Mouse (Mus musculus): ENCODE measurements at regions not wholly inside any gene's neighbourhood (a gene's known extent, or its start where the extent isn't known, plus 50 kb on each side); places are given as distances from the start of the nearest gene placed in this dataset.
A peak's percentile ranks its signal among the peaks of the same experiment; 100 is the strongest.

DNA sequence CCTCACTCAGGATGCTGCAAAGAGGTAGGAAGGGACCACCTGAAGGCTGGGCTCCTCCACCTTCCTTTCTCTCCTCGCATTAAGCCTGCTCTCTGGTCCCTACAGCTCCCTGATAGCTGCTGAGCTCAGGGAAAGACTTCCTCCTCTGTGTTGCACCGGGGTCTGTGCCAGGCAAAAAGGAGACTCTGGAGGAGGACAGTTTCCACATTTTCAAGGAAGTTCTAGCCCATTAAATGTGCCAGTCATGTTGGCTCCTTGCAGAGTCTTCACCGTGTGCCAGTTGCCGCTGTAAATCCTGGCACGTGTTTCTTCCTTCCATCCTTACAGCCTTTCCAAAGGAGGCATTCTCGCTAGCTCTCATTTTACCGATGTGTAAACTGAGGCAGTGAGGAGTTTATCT, 160.6 kb upstream of the Vstm2b start:
- DNase-seq (ENCODE audit: low spot score in 2 of 2): no peak

DNA sequence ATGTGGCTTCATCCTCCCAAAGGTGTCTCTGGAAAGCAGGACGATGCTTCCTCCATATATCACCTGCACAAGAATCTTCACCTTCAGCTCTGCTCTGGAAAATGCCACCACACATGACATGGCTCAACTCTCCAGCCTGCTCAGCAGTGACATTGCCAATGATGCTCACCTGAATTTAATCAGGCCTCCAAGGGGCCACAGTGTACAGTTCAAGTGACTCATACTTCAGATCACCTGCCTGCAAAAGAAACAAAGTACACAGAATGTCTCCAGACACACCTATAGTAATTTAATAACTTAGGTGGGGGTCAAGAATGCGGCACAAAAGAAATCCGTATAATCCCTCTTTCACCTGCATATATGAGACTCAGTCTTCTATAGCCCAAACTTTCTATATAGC, 160.0 kb upstream of the Vstm2b start:
- no peak for DNase-seq (ENCODE audit: low spot score in 2 of 2)

DNA sequence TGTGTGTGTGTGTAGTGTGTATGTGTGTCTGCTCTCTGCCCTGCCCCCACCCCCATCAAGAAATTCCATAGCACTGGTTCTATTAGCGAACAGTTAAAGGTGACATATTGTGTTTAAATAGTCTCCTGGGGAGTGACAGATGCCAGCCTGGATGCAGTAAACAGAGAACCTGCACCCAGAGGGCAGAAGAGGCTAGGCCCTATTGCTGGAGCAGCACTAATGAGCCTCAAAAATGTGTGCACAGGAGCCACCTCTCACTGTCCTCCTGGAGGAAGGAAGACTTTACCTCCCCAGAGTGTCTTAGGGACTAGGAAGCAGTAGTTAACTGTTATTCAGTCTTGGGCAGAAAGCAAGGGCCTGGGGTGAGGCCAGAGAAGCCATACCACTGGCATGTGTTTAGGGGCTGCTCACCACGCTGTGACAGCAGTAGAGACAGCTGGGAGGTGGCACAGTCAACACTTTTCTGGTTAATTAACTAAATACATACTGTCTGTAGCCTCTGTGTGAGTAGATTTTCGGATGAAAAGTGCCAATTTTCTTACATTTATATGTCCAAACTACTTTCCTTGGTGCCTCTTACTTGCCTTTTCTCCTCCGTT, 155.5 kb upstream of the Vstm2b start:
- DNase-seq (ENCODE audit: low spot score in 2 of 2): no peak

DNA sequence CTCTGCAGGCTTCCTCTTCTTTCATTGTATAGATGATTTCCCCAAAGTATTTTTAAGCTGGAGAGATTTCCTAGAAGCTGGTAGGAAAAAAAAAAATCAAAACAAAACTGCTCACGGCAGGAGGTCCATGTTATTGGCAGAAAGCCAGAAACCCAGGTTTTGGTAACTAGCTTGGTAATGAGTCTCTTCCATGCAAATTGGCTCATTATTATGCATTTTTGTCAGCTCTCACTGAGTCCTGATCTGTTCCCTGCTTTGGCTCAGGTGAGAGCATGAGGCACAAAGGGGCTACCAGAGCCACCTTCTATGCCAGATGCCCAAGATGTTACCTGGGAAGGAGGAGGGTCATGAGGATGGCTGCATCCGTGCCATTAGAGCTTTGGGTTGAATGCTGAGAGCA, 146.3 kb upstream of the Vstm2b start:
- DNase-seq (ENCODE audit: low spot score in 2 of 2): no peak

DNA sequence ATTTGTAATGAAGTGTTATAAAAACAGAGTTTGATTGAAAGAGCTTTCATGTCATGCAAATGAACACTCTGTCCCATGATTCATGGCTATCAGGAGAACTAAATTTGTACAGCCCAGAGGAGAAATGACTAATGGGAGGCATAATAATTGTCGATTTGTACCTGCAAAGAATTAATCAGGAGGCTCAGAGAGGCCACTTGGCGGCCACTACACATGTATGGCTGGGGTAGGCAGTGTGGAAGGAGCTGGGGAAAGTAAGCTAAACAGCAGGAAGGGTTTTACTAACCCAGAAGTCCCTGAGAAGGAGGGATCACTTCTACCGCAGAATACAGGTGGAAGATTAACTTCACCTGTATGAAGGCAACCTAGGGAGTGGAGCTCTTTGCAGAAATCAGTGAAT, 145.9 kb upstream of the Vstm2b start:
- DNase-seq (ENCODE audit: low spot score in 2 of 2): no peak

DNA sequence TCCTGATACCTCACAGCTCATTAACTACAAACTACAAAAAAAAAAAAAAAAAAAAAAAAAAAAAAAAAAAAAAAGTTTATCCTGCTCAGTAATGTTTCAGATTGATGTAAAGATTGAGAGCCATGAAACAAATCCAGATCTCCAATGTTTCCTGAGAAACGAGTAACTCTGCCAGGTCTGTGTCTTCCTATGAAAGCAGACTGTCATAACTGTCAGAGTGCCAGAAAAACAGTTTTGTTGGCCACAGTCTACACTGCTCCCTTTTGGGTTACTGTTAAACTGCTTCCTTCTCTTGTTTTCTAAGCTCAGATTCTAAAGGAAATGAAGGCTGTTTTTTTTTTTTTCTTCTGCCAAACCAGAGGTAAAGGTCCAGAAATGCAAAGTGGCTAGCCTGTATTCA, 144.6 kb upstream of the Vstm2b start:
- DNase-seq (ENCODE audit: low spot score in 2 of 2): no peak

DNA sequence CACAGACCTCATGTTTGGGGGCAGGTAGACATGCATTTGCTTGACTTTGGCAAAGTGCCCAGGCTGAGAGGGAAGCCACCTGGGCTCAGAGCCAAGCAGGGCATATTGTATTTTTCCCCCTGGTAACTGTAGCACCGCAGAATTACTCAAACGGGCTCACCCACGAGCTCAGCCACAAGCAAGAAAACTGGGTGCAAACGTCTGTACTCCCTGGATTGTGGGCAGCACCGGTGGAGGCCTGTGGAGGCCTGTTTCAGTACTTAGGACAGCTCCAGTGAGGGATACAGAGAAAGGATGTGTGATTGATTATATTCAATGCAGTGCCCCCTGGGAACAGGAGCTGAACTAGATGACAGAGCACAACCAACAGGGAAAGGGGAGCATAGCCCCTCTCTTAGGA, 135.6 kb upstream of the Vstm2b start:
- DNase-seq (ENCODE audit: low spot score in 2 of 2): peak in 1 of 2 experiments; percentile 4

DNA sequence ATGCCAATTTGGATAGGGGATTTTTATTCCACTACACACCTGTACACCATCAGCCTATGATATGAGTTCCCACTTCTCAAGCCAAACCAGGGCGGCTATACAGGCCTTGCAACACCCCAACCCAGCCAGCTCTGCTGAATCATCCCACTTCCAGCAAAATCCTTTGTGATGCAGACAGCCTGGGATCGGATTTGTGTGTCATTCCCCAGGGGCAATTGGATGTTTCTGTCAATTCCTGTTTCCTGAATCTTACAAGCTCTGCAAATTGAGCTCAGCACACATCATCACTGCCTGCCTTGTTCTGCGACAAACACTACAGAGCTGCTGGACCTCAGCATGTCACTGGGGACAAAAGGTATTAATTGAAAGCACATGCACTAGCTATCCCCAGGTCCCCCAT, 132.0 kb upstream of the Vstm2b start:
- DNase-seq (ENCODE audit: low spot score in 2 of 2): no peak

DNA sequence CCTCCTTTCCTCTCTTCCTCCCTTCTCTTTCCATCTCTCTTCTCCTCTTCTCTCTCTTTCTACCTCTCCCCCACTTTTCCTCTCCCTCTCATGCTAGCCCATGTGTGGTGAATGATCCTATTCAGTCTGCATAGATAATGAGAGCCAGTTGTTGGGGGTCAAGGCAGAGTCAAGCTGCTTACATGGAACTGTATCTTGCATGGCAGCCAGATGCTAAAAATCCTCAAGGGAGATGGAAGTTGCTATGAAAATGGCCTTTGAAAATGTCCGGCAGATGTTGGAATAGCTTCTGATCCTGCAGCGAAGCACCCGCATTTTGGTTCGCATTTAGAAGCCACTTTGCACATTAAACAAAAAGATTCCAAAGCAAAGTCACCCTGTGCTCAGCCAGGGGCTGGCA, 121.9 kb upstream of the Vstm2b start:
- DNase-seq (ENCODE audit: low spot score in 2 of 2): no peak

DNA sequence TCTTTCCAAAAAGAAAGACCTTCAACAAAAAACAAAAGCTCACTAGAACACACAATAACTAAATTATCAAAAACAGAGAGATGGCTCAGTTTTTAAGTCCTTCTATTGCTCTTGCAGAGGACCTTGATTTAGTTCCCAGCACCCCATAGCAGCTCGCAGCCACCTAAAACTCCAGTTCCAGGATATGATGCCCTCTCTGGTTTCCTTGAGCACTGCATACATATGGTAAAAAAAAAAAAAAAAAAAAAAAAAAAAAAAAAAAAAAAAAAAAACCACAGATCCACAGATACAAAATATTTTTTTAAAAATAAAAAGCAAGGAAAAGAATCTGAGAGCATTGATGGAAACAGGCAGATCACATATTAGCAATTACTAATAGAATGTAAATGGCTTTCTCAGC, 113.2 kb upstream of the Vstm2b start:
- DNase-seq (ENCODE audit: low spot score in 2 of 2): no peak

DNA sequence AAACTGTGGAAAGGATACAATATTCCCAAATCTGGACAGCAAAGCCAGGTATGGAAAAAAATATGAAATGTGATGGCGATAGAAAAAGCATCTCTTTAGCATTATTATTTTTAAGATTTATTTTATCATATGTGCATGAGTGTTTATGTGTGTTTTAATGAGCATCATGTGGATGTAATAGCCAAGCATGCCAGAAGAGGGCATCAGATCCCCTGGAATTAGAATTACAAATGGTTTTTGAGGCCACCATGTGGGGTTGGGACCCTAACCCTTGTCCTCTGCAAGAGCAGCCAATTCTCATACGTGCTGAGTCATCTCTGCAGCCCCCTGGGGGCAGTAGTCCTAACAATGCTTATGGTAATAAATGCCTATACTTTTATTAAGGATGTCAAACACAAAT, 111.4 kb upstream of the Vstm2b start:
- DNase-seq (ENCODE audit: low spot score in 2 of 2): no peak

DNA sequence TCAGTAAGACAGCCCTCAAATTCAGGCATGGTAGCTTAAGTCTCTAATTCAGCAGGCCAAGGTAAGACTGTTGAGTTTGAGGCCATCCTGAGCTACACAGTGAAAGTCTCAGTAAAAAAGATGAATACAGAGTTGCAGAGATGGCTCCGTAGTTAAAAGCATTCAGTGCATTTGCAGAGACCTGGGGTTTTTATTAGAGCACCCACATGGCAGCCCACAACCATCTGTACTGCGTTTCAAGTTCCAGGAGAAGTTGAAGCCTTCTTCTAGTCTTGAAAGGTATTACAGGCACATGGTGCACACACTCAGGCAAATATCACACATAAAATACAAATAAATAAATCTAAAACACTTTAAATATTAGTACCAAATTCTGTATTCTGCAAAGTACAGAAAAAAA, 109.6 kb upstream of the Vstm2b start:
- DNase-seq (ENCODE audit: low spot score in 2 of 2): no peak

DNA sequence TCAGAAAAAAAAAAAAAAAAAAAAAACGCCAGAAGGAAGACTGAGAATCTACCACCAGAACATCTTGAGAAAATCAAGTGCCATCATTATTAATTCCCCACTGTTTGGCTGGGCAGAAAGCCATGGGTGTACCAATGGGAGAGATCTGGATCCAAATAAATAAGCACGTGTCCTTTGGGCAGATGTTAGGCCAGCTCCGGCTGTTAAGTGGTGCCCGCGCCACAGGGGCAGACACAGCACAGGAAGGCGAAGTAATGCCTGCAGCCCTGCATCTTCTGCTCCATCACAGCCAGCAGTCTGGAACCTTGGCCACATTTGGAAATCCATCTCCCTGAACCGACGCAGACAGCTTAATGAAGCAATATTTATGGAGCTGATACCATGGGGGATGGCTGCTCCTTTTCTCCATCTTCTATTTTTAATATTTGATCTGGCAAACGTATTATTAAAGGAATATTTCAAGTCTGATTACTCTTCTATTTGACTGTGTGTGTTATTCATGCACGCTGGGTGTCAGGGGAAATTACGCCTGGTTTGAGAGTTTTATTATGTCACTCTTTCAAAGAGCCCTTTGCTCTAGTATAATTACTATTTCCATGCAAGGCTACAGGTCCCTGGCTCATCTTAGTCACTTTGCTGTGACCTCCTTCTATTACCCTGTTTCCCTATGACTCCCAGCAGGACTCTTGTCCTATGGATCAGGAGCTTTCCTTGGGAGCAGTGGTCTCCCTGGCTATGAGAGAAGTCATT, 103.5 kb upstream of the Vstm2b start:
- no peak for DNase-seq (ENCODE audit: low spot score in 2 of 2)

DNA sequence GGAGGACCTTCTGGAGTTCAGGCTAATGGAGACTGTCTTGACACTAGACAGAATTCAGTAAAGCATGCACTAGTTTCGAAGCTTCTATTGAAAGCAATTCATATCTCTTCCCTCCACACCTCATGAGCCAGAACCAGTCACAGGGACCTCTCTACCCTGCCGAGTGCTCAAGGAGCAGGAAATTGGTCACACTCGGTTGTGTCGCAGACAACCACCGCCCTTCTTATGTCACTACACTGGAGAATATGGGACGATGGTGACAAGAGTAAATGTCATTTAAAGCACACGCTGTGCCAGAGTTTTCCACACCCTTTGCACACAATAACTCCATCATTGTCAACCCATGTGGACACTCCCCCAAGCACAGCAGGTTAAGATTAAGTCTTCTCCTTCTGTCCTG, 98.3 kb upstream of the Vstm2b start:
- DNase-seq (ENCODE audit: low spot score in 2 of 2): no peak

DNA sequence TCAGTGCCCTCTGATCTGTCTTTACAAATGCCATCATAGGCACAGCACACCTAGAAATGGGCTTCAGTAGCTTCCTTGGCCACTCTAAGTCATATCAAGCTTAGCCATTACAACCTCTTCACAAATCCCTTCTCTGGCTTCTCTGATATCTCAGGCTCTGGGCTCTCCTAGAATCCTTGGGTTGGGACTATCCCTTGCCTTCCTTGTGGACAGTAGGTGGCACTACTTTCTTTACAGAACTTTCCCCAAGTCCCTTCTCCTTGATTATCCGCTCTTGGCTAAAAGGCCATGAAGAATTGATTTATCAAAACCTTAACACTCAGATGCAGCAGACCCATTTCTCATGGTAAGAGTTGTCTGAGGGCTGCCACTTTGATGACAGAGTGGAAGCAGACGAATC, 96.8 kb upstream of the Vstm2b start:
- DNase-seq (ENCODE audit: low spot score in 2 of 2): no peak

DNA sequence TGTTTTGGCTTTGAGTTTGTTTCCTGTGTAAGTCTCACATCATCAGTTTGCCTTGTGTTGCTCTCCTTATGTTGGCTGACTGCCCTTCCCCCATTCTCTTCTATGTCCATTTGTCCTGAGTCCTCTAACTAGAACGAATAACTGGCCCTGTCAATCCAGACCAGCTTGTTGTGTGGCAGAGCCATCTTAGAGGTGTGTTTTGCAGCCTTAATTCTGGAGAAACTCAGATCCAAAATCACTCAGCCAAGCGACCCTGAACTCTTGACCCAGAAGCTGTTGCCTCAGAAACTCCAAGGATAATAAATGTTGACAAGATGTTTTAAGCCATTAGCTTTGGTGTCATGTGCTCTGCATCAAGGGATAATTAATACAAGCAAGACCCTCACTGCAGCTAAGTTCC, 92.9 kb upstream of the Vstm2b start:
- DNase-seq (ENCODE audit: low spot score in 2 of 2): no peak

DNA sequence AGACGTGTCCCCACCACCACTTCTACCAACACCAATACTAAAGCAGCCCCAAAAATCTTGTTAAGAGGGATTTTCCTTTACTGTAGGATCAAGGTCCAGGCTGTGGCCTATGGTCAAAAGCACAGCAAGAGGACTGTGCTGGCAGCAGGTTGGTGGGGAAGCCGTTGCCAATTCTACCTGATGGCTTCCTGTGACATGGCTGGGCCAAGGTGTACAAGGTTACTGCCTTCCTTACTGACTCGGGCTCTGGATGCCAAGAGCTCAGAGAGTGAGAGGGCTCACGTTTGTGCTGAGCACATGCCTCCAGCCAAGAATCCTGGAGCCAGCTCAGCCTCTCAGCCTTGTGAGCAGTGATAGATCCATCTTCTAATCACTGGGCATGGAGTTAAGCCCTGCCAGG, 92.3 kb upstream of the Vstm2b start:
- DNase-seq (ENCODE audit: low spot score in 2 of 2): no peak

DNA sequence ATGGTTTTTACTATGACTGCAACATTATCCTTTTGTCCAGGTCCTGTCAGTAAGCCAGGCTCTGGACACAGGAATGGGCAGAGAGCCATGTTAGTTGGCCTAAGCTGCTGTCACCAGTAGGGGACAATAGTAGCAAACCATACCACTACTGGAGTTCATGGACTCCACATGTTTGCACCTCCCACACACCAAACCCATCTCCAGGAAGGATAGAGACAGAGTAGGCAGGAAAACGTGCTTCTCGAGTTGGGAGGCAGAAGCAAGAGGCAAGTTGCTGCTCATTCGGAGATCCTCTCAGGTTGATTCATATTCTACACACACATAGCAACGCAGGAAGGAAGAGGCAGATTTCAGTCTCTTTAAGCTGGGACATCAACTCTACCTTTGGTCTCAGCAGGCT, 85.2 kb upstream of the Vstm2b start:
- no peak for DNase-seq (ENCODE audit: low spot score in 2 of 2)

DNA sequence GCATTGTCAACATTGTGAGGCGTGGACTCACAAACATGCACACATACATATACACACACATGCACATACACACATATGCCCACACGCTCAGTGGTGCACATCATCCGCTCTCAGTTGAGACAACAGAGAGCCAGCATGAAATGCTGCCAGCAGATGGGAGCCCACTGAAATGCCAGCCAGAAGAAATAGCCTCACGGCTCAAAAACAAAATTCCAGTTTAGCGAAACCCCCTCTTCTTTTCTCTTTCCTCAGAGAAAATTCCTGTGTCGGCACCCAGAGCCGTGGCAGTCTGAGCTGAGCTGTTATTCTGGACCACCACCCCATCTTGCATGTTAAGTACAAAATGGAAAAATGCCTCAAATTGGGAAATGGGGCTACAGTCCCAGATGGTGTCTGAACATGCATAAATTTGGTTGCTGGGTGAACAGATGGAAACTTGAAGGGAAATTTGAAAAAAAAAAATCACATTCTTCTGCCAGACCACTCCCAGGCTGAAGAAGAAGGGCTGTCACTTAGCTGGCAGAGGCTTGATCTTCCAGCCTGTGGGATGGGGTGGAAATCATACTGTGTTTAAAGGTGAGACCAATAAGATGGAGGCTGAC, 72.9 kb upstream of the Vstm2b start:
- DNase-seq (ENCODE audit: low spot score in 2 of 2): no peak

DNA sequence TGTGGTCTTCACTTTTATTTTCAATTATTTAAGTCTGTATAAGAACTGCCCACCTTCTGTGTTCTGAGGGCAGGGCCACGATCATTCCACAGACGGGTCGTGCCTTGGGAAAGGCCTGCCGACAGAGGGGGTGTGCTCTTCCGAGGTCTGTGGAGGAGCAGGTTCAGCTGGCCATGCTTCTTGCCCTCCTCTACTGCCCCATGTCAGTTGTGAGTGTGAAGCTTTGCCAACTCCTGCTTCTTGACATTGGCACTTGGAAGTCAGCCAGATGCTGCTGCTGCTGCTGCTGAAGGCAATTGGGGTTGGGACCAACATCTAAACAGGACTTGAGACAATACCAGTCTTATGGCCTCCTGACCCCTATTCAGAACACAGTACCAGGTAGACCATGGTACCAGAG, 68.6 kb upstream of the Vstm2b start:
- DNase-seq (ENCODE audit: low spot score in 2 of 2): no peak

DNA sequence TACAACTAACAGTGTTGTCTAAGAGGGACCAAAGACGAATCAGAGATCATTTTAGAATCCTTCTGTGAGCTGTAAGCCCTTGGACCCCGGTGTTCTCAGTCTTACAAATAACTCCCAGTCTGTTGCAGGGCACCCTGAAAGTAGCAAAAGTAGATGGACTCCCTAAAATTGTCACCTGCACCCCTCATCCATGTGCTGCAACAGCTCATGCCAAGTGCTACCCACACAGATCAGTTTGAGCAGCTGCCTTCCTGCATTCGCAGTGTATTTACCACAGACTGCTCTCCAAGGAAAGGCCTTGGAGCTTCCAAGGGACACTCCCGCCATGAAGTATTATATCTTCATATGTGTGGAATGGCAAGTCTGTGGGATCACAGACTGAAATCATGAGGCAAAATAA, 66.5 kb upstream of the Vstm2b start:
- DNase-seq (ENCODE audit: low spot score in 2 of 2): no peak

DNA sequence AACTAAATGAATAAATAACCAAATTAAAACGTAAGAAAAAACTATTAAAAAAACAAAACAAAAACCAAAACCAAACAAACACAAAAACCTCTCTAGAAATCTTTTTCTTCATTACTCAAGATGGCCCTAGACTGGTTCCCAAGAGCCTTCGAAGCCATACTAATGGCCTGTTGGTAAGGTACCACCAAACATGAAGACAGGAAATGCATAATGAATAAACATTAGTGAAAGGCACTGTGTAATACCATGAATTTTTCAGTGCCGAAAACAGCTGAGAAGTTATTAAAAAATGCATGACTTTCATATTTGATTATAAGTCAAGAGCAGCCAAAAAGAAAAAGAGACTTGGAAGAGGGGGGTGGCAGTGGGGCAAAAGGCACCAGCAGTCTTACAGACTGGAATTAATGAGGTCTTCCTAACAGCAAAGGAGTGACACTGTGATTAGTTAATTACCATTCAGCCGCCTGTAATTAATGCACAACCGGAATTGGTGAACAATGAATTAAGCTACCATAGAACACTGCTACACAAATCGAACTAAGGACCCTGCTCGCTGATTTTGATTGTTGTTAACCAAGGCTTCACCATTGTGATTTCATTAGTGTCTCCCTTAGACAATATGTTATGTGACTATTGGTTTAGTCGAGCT, 55.7 kb upstream of the Vstm2b start:
- no peak for DNase-seq (ENCODE audit: low spot score in 2 of 2)

DNA sequence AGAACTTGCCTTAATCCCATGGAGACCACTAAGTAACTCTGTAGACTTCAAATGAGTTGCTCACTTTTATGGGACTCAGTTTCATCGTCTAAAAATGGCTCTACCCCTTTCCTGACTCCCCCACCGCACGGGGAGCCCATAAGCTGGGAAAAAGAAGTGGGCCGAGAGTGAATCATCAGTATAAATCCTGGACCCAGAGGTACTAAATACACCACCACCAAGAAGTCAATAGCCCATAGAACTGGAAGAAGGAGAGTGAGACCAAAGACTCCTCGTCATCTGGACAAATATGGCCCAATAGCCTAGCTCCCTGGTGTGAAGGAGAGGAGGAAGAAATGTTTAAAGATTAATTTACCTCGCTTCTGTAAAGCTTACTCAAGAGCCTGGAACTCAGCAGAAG, 51.6 kb upstream of the Vstm2b start:
- DNase-seq (ENCODE audit: low spot score in 2 of 2): no peak

Measured in adrenal gland, postnatal 4 days (tissue).